Comparison of ENCODE assay signal across 8 mouse cellular contexts in the genomic region with DNA sequence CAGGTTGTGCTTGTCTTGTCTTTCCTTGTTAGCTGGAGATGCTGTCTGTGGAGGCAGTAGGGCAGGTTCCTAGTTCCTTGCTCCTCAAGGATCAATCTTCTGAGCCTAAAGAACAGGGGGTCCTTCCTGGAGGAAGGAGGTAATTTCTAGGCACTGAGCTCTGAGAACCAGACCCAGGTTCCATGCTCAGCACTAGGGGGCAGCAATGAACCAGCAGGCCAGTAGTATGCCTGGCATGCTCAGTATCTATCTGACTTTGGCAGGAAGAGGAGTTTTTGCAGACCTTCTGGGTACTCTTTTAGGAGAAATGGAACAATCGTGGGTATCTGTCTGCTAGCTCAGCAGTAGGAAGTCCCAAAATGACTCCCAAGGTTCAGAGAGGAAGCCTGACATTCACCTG. TPM values are rescaled to one million over a fixed set of nuclear protein-coding genes. Genes with fewer than 3 reads are reported as not detected.
A peak's percentile ranks its signal among the peaks of the same experiment; 100 is the strongest.
DNase-seq lines count a peak whose midpoint lies in the region; ATAC-seq and TF ChIP-seq lines count a peak whose summit lies in the region.
"Had no signal": no experiment of that assay in that cellular context is flagged by ENCODE, and none has a peak within 500 bp of the region (broad histone marks: within the 10 kb centered on the region; RNA-seq: fewer than 3 reads in every experiment).

No protein-coding gene starts in this region.

- H3K27ac ChIP-seq in hindbrain, postnatal 0 days, result no peak overlapping the region
- H3K27ac ChIP-seq in small intestine, adult 2 months (ENCODE audit: insufficient read depth, low read depth, low read length), result no peak overlapping the region

- TF ChIP-seq CTCF in hindbrain, postnatal 0 days (IDR thresholded peaks at IDR 0.05; ENCODE audit: low read depth), result peak; percentile 96
- TF ChIP-seq CTCF in small intestine, adult 2 months (IDR thresholded peaks at IDR 0.05; ENCODE audit: extremely low read depth, insufficient read length, insufficient replicate concordance, low read depth, low read length), result peak; percentile 78; the same call in 1 of the 2 replicates

- no peak overlapping the region for H3K9ac ChIP-seq in hindbrain, postnatal 0 days (replicated peaks; ENCODE audit: low read length)

- H3K4me1 ChIP-seq in hindbrain, postnatal 0 days (ENCODE audit: insufficient read depth, low read length), result no peaks in the 10 kb centered on the region
- no peaks in the 10 kb centered on the region for H3K4me1 ChIP-seq in small intestine, adult 2 months (ENCODE audit: control insufficient read depth, insufficient read depth, insufficient read length, low read length)

- H3K4me2 ChIP-seq in hindbrain, postnatal 0 days (ENCODE audit: low read depth, low read length), result no peak overlapping the region

- no peak for TF ChIP-seq POLR2A in small intestine, adult 2 months (IDR thresholded peaks at IDR 0.05; ENCODE audit: low read depth, low read length)

- ATAC-seq in hindbrain, postnatal 0 days, result peak; percentile 76
- peak; percentile 64 for ATAC-seq in megakaryocyte-erythroid progenitor cell, adult 5-6 weeks (replicated peaks; ENCODE audit: low FRiP score, low TSS enrichment, poor library complexity, severe bottlenecking)

- DNase-seq in adipocyte (ENCODE audit: low spot score), result peak; percentile 88
- DNase-seq in cerebellum, postnatal 14 days, result peak; percentile 87 to 91
- peak; percentile 70 for DNase-seq in gastrocnemius, adult 18-20 months (ENCODE audit: low spot score)
- DNase-seq in hindbrain, postnatal 0 days (ENCODE audit: low spot score), result peak; percentile 89
- DNase-seq in left cerebral cortex, adult 8-10 months (ENCODE audit: low spot score in 2 of 2), result peak; percentile 46 to 56

- no peaks in the 10 kb centered on the region for H3K27me3 ChIP-seq in hindbrain, postnatal 0 days (ENCODE audit: insufficient read depth, low read length)
- H3K27me3 ChIP-seq in small intestine, adult 2 months (ENCODE audit: control insufficient read depth, insufficient read depth, low read length), result no peaks in the 10 kb centered on the region

- no peaks in the 10 kb centered on the region for H3K9me3 ChIP-seq in hindbrain, postnatal 0 days (ENCODE audit: low read length)

- H3K4me3 ChIP-seq in hindbrain, postnatal 0 days (ENCODE audit: low read length), result no peak overlapping the region
- H3K4me3 ChIP-seq in small intestine, adult 2 months (ENCODE audit: low read depth, low read length), result no peak overlapping the region
- H3K4me3 ChIP-seq: myocyte had no signal

- peaks cover 3% of the 10 kb centered on the region; the same call in 1 of the 2 replicates for H3K36me3 ChIP-seq in hindbrain, postnatal 0 days (ENCODE audit: insufficient read depth, low read length)
- no peaks in the 10 kb centered on the region for H3K36me3 ChIP-seq in small intestine, adult 2 months (ENCODE audit: control insufficient read depth, insufficient read depth, low read length)

- WGBS in hindbrain, postnatal 0 days, result 17% methylated on average over 1 of the region's 1 CpGs
- 11% methylated on average over 1 of the region's 1 CpGs for WGBS in small intestine, adult 2 months

RNA-seq across cellular contexts. Expression of a gene that starts 8.0 kb away (rescaled TPM):
- under 1 TPM; 0.34 to 0.50 TPM for total RNA-seq in gastrocnemius, adult 18-20 months (2021)
- total RNA-seq in hindbrain, postnatal 0 days (2014; rRNA removed), result 8.8 and 10.0 TPM in 2 replicates
- 5.9 and 7.8 TPM in 2 replicates for polyA plus RNA-seq in hindbrain, postnatal 0 days (2015; fragmentation: Nextera tagmentation; extraction: Ambion mirVana)
- total RNA-seq in left cerebral cortex, adult 8-10 months (2022), result 1 to 10 TPM; 3.9 to 6.6 (median 4.1) TPM
- total RNA-seq in megakaryocyte-erythroid progenitor cell, adult 5-6 weeks (2014; fragmentation: Nextera tagmentation), result 2.9 and 4.5 TPM in 2 replicates
- 0.38 TPM in 1 of 2 replicates, not detected in the other for total RNA-seq in megakaryocyte-erythroid progenitor cell, adult 5-6 weeks (2017)
- 1.6 and 3.1 TPM in 2 replicates for polyA plus RNA-seq in small intestine, adult 2 months (2012; rRNA removed)
- polyA plus RNA-seq: myocyte had no signal

RNA-seq across cellular contexts. Expression of a gene that starts 33.4 kb away (rescaled TPM):
- total RNA-seq in gastrocnemius, adult 18-20 months (2021), result 1 to 10 TPM; 2.1 to 2.3 TPM
- total RNA-seq in hindbrain, postnatal 0 days (2014; rRNA removed), result 57.9 and 62.5 TPM in 2 replicates
- 32.3 and 35.1 TPM in 2 replicates for polyA plus RNA-seq in hindbrain, postnatal 0 days (2015; fragmentation: Nextera tagmentation; extraction: Ambion mirVana)
- 10 to 100 TPM; 43.3 to 59.1 (median 45.4) TPM for total RNA-seq in left cerebral cortex, adult 8-10 months (2022)
- 40.7 and 47.4 TPM in 2 replicates for total RNA-seq in megakaryocyte-erythroid progenitor cell, adult 5-6 weeks (2014; fragmentation: Nextera tagmentation)
- total RNA-seq in megakaryocyte-erythroid progenitor cell, adult 5-6 weeks (2017), result 30.6 and 38.2 TPM in 2 replicates
- polyA plus RNA-seq in small intestine, adult 2 months (2012; rRNA removed), result 4.6 and 6.1 TPM in 2 replicates

Comparison
In these comparisons a context has a peak if more than half of its experiments do, and no peak if none do; other contexts are left out.
1. RNA of a gene that starts 33.4 kb away (total RNA-seq): 57.9 to 62.5 TPM in hindbrain, postnatal 0 days, 30.6 to 47.4 TPM in megakaryocyte-erythroid progenitor cell, adult 5-6 weeks and 43.3 to 59.1 TPM in left cerebral cortex, adult 8-10 months; 2.1 to 2.3 TPM in gastrocnemius, adult 18-20 months; every median in the first group is over 4 times any median in the second.
2. Peak in every context shown above with its lines, with median percentiles within 50 percentile points of each other: DNase-seq.